Mouse (Mus musculus) granulocyte monocyte progenitor cell, adult 5-6 weeks (primary cell): ENCODE measurements at regions not wholly inside any gene's neighbourhood (a gene's known extent, or its start where the extent isn't known, plus 50 kb on each side); places are given as distances from the start of the nearest gene placed in this dataset.

ENCODE experiments used
- ATAC-seq: replicated peaks from 2 replicates; pipeline ENCODE4 v1.8.0; 2016; ENCODE audit warnings: mild to moderate bottlenecking, moderate TSS enrichment, inconsistent platforms; ENCODE audit not compliant: poor library complexity, severe bottlenecking

- no peak for ATAC-seq
Observed at GRCm38 (mm10) chr12:74527190-74527621, 211.0 kb upstream of the Gm11042 start.

DNA sequence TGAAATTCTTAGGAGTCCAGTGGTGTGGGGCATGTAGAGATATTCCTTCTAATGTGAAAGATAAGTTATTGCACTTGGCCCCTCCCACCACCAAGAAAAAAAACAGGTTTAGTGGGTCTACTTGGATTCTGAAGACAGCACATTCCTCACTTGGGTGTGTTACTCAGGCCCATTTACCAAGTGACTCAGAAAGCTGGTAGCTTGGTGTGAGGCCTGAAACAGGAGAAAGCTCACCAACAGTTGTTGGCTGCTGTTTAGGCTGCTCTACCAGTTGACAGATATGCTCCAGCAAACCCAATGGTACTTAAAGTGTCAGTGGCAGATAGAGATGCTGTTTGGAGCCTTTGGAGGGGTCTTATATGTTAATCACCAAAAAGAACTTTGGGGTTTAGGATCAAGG, 207.8 kb upstream of the Gm11042 start:
- ATAC-seq, result no peak

- ATAC-seq, result no peak
Observed at GRCm38 (mm10) chr12:74518032-74518431, 201.8 kb upstream of the Gm11042 start.

GRCm38 (mm10) chr12:74516527-74516926, 200.3 kb upstream of the Gm11042 start:
- no peak for ATAC-seq

DNA sequence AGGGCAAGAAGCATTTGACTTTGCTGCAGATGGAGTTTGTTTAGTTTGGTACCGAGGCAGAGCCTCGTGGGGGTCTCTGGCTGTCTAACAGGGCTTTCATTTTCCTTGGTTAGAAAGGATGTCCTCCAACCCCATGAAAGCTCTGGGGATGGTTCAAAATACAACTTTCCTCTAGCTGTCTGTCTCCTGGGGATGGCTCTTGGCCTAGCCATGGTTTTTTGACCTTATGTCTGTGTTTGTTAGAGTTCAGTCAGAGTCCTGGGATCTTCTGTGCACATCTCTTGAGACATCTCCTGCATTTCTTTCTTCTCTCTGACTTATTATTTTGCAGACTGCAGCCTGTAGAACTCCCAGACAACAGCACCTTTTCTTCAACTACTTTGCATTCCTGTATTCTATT, 186.6 kb upstream of the Gm11042 start:
- no peak for ATAC-seq

DNA sequence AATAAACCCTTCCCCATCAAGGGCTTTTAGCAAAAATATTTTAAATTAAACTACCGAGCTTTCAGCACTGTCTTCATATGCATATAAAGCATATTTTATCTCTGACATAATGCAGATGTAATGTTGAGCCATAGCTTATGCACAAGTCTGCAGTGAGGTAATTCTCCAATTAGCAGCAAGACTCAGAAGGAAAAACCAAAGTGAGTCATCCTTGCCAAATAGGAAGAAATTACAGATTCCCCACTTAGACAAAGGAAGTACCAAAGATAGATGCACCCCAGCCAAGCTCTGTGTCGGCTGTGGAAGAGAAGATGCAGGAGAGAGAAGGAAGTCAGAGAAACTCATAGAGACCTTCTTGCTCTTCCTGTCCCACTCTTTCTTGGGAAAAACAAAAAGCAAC, 161.4 kb upstream of the Gm11042 start:
- no peak for ATAC-seq

GRCm38 (mm10) chr12:74474741-74475140, 158.5 kb upstream of the Gm11042 start:
- no peak for ATAC-seq

DNA sequence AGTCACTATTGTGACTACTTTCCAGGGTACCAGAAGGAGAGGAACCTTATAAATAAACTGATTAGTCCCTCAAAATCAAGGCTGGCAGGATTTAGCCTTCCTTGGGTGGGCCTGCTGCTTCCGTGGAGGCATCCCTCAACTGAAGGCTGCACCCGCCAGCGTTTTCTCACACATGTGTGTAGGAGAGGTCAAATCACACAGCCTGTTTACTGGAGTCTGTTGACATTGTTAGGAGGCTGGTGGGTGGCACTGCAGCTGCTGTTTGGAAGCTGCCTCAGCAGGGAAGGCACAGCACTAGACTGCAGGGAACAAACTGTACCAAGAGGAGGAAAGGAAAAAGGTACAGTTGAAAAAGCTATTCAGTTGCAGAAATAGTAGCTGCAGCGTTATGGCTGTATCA, 142.3 kb upstream of the Gm11042 start:
- no peak for ATAC-seq

DNA sequence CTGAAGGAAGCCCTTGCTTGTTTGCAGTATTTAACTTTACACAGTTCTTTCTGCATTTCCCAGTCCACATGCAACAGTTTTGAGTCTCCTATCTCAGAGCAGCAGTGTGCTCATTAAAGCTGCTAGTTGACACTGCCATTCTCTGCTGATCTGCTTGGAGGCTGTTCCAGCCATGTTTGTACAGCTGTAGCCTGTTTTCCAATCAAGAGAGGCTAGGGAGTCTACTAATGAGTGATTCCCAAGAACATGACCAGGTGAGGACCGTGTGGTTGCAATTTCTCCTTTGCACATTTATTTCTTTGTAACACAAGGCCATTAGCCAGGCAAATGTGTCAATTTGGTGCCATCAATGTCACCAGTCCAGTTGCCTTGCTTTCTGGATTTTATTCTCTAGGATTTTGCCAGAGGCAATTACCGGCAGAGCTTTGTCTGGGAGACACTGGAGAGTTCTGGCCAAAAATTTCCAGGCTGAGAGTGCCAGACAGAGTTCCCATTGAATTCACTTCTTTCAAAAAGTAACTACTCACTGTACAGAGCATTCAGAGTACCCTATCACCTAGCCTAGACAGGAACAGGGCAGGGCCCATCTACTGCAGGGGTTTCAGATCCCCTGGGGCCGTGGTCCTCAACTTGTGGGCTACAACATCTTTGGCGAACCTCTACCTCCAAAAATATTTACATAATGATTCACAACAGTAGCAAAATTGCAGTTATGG, 136.3 kb upstream of the Gm11042 start:
- ATAC-seq, result no peak

DNA sequence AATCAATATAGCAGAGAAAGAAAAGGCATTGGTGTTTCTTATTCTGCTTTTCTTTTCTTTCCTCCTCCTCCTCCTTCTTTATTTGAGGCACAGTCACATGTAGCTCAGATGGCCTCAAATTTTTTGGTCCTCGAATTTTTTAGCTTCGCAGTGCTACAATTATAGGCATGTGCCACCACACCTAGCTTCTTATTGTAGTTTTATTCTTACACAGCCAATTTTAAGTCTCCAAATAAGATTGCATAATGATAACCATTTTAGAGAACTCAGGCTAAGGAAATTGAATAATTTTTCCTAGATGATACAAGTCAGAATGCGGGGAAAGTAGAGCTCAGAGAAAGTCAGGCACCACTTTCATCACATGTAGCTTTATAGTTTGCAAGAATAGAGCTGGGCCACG, 132.1 kb upstream of the Gm11042 start:
- no peak for ATAC-seq

- ATAC-seq, result no peak
Observed at GRCm38 (mm10) chr12:74434874-74435273, 118.7 kb upstream of the Gm11042 start.

DNA sequence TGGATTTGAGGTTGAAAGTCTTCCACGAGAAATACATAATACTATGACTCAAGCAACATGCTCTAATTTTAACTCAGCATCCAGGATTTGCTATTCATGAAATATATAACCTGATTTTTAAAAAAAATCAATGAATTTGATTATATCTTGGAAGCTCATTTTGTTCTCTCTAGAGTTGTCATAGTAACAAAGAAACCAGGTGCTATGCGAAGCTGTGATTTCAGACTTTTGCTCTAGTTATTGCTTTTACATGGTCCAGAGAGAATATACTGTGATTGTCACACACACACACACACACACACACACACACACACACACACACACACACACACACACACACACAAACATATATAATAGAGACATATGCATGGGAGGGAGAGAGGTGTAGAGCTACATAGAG, 98.5 kb upstream of the Gm11042 start:
- no peak for ATAC-seq

GRCm38 (mm10) chr12:74410511-74410910, 94.3 kb upstream of the Gm11042 start:
- no peak for ATAC-seq

DNA sequence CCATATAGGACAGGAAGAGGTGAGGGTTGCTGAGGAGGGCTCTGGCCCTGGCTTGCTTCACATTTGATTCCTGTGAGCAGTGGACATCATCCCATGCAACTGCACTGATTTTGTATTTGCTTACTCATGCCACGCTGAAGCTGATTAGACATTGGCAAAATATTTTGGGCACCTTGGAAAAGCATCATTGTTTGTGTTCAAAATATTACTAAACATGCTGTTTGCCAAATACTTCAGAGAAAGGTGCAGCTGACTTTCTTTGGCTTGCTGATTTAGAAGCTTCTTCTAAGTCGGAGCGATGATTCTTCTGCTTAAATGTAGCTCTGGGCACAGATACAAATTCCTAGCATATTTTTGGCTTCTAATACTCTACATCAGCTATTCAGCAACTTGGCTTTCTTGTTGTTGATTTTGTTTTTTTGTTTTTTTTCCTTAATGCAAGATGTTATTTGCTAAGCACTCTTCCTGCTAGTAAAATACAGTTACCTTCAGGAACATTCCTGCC, 91.4 kb upstream of the Gm11042 start:
- no peak for ATAC-seq

DNA sequence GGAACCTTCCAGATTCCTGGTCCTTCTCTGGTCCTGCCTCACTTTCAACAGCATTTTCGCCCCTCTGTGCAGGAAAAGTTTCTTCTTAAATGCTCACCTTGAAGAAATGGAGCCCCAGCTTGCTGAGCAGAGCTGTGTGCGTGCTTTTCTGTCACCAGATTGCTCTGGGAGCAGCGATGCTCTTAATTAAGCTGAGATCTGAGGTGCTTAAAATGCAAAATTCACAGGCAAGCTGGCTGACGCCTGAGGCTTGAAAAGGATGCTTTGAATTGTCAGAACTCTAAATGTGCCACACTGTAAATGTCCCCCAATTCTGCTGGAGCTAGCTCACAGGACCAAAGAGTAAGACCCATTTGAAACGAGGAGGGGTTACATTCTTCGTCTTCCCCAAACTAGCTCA, 73.6 kb upstream of the Gm11042 start:
- ATAC-seq, result no peak
